Mouse (Mus musculus) gastrocnemius, postnatal 36 days (tissue): ENCODE data around the gene Ybx3. TPM values are rescaled to one million over a fixed set of nuclear protein-coding genes. Genes with fewer than 3 reads are reported as not detected.

ENCODE experiments used
- DNase-seq, 2 experiments: peaks; one replicate each; pipeline ENCODE4 v3.0.0; 2022
- intact Hi-C: fragments of 180-260 bp; cut with DNase I; formaldehyde crosslinking; loops from one replicate; pipeline ENCODE4 v1.15.1; 2025
- long read RNA-seq, 2 experiments: library from polyadenylated mRNA; stranded (forward); transcript quantifications; one replicate each; pipeline ENCODE4 v2.0.0; 2021
- total RNA-seq, 2 experiments: library from RNA; stranded (reverse); gene quantifications; 2 replicates each; pipeline ENCODE4 v1.2.3; 2021

Ybx3 gene
- total RNA-seq = 1,000 to 10,000 TPM; 1,485 to 1,638 TPM
- long read RNA-seq, experiment 1, transcript Ybx3-202 (9 exons, 1,684 nt) = major isoform, 1,553 of 2,939 reads
- long read RNA-seq, experiment 1, transcript Ybx3-201 (10 exons, 1,853 nt) = minor isoform, 216 of 2,939 reads
- long read RNA-seq, experiment 1, transcript Ybx3-203 (3 exons, 1,035 nt) = minor isoform, 9 of 2,939 reads
- long read RNA-seq, experiment 1, partial matches to known transcripts = 74 of 2,939 reads
- long read RNA-seq, experiment 1, other reads (novel, unspliced or antisense) = 1,087 of 2,939 reads
- long read RNA-seq, experiment 2, transcript Ybx3-203 (3 exons, 1,035 nt) = minor isoform, 15 of 4,377 reads
- long read RNA-seq, experiment 2, transcript Ybx3-202 (9 exons, 1,684 nt) = major isoform, 2,169 of 4,377 reads
- long read RNA-seq, experiment 2, transcript Ybx3-201 (10 exons, 1,853 nt) = minor isoform, 388 of 4,377 reads
- long read RNA-seq, experiment 2, partial matches to known transcripts = 85 of 4,377 reads
- long read RNA-seq, experiment 2, other reads (novel, unspliced or antisense) = 1,720 of 4,377 reads

DNA sequence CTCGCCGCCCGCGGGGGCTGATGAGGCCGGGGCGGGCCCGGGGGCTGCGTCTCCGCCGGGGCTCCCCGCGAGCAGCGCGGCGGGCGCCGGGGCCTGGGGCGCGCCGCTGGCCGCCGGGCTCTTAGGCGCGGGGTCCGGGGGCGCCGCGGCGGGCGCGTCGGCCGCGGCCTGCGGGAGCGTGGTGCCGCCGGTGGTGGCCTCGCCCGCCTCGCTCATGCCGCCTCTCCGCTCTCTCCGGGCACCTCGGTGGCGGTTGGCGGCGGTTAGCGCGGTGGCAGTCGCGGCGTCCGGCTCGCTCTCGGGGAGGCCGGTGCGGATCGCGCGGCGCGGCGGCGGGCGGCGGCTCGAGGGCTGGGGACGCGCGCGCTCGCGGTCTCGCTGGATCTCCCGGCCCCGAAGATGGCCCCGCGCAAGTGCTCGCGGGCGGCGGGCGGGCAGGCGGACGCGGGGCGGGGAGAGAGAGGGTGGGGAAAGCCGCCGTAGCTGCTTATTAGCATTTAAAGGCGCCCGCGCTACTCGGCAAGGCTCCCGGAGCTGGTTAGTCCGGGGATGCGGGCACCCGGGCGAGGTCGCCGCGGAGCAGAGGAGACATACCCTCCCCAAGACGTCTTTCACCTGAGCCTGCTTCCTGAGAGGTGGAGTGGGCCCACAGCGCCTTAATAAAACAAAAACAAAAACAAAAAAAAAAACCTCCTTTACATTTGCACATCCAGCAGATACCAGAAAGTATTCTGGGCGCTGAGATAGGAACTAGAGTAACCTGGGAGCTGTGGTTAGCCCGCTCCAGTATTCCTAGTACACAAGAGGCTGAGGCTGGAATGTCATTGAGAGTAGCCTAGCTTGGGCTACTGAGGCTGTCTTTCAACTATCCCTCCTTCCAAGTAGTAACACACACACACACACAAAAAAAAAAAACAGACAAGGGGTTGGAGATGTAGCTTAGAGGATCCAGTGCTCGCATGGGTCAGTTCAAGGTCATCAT lies at the start of gene Ybx3:
Gene Ybx3, minus strand, starts transcription at position 437 of the 982 bp plus-strand sequence.
- intact Hi-C loops = no loop called here
- DNase-seq = peak; percentile 80 to 83

DNA sequence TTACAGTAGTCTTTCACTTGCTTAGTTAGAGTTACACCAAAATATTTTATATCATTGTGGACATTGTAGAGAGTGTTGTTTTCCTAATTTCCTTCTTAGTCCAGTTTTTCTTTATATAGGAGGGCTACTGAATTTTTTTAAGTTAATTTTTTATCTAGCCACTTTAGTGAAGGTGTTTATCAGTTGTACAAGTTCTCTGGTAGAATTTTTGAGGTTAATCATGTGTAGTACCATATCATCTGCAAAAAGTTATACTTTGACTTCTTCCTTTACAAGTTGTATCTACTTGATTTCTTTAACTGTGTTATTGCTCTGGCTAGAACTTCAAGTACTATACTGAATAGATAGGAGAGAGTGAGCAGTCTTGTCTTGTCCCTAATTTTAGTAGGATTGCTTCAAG lies 48.4 kb upstream of the Ybx3 start:
- intact Hi-C loops = no loop called here
- no peak for DNase-seq

DNA sequence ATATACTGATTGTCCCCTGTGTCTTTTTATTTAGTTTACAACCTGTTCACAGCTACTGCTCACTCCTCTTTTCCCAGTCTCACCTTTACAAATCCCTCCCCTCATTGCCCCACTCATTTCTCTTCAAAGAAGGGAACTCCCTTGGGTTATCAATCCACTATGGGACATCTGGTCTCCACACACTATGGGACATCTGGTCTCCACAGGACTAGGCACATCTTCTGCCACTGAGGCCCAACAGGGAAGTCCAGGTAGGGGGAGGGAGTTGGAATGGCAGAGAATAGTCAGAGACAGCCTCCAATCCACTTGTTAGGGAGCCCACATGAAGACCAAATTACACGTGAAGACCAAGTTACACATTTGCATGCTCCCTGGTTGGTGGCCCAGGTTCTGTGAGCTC lies 45.8 kb upstream of the Ybx3 start:
- intact Hi-C loops = no loop called here
- DNase-seq = no peak

DNA sequence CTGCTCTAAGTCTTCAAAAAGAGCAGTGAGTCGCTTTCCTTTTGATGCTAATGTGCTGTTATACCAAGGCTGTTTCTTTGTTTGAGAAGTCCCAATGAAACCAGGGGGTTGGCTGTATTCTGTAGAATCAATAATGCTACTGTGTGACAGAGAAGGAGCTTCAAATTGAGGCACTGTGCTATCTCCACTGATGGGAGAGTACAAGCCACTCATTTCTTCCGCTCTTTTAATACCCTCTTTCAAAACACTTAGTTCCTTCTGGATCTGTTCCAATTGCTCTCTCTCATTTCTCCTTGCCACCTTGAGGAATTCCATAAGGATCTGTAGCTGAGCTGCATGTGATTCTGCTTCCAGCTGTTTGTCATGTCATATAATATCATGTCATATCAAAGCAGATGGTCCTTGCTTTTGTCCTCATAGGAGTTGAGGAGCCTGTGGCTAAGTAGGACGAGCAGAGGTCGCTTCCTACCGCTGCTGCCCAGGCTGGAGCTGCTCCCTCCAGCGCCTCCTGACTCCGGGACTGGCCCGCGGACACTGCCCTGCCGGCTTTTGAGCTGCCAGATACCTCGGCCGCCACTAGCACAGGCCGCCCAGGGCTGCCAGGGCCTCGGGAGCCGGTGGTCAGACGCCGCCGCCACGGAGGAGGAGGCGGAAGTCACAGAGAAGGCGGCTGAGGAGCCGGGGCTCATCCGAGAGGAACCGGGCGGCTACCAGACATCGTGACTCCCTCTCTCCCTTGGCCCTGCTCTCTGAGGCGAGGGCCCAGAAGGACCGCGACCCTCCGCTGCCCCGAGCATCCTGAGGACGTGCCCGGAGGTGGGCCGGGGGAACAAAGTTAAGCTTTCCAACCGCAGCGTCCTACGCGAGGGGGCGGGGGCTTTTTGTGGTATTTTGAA lies 45.1 kb upstream of the Ybx3 start:
- DNase-seq = no peak
- intact Hi-C loops = no loop called here

DNA sequence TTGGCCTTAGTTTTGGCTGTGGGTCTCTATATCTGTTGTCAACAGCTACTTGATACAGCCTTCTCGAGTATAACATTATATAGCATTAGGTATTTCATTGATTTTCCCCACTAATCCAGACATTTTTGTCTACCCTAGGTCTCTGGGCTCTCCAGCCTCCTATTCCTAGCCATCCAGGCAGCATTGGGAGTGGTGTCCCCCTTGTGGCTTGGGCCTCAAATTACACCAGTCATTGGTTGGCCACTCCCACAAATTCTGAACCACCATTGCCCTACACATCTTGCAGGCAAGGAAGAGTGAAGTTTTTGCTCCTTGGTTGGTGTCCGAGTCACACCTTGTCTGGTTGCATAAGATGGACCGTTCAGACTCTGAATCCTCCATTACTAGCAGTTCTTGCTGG lies 33.3 kb upstream of the Ybx3 start:
- intact Hi-C loops = loop anchor here (5.0 kb wide), 1 partner anchor 129 kb away; the partner anchor contains the start of gene Magohb
- DNase-seq = no peak

DNA sequence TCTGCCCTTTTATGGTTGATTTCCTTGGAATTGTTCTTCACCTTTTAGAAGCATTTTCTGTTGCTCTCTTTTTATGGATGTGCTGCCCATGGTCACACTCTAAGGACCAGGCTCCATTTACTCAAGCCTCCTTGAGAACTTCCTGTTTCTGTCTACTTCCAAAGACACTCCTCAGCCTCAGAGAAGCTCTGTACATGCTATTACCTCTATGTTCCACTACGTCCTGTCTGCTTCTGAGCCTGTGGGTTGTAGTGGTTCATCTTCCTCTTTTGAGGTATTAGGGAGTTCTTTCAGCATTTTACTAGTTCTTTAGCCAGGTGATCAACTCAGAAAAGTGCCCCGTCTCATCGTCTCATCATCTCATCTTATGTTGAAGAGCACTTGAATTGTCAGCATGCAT lies 31.3 kb upstream of the Ybx3 start:
- no peak for DNase-seq
- intact Hi-C loops = loop anchor here (5.0 kb wide), 1 partner anchor 127 kb away; the partner anchor contains the start of gene Magohb

DNA sequence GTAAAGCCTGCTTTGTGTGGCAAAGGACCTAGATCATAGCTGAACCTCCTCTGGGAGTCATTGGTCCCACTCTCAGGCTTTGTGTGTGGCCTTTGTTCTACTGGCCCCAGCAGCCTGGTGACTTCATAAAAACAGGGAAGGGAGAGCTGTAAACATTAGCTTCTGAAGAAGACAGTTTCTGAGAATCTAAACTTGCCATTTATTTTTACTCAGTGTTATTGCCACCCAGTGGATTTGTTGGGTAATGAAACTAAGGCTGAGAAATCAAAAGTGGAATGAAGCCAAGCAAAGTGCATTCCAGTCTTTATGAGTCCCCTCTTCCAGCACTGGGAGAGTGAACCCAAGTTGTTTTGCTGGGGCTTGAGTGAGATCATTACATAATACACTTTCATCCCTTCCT lies 30.5 kb upstream of the Ybx3 start:
- intact Hi-C loops = no loop called here

DNA sequence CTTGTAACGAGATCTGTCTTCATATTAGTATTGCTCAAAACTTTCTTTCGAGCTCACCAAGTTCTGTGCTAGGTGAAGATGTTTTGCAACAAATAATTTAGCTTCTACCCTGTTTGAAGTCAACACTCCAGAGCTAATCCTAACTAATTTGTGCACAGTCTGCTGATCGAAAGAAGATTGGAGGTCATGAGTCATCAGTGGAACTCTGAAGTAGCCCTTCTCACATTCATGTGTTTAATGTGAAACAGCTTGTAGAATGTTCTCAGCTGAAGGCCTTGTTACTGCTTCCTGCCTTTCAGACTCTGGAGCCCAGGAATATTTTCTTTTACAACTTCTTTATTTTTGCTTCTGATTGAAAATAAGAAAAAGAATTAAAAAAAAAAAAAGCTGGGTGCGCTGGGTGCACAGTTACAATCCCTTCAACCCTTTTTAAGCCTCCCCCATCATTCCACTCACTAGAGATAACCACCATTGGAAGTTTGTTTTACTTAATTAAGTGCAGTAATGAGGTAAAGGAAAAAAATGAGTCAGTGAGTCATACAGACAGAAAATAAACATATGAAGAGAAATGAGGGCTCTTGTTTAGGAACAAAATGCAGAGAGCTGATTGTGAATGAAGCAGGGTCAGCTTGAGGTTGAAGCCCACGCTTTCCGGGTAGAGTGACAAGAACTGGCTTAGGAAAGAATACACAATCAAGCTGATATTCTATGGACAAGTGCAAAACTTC lies 23.0 kb upstream of the Ybx3 start:
- DNase-seq = no peak

More for the DNA sequence above, 30.5 kb upstream of the Ybx3 start:
- peak in 1 of 2 experiments; percentile 20 for DNase-seq

DNA sequence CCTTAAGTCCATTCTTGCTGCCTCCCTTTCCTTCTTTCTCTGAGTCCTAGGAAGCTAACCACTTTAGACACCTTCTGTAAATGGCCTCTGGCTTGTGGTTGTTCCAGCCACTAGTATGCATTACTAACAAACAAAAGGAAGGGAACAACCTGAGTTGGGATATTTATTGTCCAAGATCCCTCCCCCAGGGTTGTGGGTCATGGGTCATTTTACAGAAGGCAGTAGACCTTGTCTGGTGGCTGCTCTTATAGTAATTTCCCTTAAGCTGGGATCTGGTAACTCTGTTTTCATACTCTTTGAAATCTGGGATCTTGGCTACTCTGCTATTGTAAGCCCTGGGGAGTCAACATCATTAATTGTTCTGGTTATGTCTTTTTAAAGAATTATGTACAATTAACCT lies 18.7 kb upstream of the Ybx3 start:
- intact Hi-C loops = no loop called here
- DNase-seq = no peak

More for the DNA sequence above, 23.0 kb upstream of the Ybx3 start:
- intact Hi-C loops = no loop called here

DNA sequence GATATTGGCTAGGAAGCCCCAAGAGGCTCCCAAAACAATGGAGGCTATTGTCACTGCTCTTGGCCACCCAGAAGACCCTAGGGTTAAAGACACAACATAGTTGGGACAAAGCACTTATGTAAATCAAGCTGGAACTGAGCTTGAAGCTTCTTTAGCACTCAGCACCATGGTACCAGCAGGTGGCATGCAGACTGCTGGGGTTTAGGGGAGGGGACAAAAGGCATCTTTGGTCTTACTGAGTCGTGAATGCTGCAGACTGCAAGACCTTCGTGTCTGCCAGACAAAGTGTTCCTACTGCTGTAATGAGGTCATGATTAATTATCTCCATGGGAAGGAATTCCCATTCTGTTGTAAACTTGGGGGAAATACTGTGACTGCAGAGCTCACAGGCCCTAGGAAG lies 17.6 kb upstream of the Ybx3 start:
- intact Hi-C loops = no loop called here
- no peak for DNase-seq

DNA sequence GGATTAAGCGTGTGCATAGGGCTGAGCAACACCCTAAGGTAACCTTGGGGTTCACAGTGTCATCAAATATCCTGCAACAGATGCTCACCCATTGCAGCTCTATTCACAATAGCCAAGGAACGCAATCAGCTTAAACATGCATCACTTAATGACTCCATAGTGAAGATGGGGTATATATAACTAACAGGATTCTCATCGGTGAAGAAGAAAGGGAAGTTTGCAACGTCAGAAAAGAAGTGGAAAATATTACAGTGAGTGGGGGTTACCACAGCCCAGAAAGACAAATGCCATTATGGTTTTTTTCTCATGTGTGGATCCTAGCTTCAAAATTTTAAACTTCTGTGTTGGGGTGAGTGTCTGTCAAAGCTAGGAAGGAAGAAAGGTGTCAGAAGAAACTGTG lies 16.9 kb upstream of the Ybx3 start:
- intact Hi-C loops = no loop called here
- no peak for DNase-seq

DNA sequence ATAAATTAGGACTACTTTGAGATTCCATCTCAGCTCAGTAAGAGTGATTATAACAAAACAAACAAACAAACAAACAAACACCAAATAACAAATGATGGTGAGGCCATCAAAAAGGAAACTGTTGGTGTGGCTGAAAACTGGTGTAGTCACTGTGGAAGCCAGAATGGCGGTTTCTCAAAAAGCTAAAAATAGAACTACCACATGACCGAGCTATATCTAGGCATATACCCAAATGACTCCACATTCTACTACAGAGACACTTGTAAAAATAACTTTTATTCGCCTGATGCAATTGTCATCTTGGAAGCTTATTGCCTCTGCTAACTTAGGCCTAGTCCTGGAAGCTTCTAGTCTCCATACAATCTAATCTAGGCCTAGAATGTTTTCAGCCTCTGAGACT lies 16.0 kb upstream of the Ybx3 start:
- intact Hi-C loops = no loop called here
- no peak for DNase-seq

DNA sequence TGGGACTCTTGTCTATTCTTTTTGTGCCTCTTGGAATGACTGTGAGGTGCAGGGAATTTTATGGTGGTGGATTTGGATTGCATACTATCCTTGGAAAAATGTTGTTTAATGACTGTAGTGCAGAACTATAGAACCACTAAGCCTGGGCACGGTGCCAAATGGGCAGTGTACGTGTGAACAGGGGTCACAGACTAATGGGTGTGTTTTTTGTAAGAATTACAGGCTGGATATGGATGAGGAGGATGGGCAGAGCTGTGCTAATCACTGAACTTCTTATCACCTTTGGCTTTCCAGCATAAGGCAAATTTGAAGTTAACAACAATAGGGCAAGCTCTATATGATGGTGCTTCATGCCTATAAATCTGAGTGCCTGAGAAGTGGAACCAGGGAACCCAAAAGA lies 14.8 kb upstream of the Ybx3 start:
- intact Hi-C loops = no loop called here
- DNase-seq = no peak

DNA sequence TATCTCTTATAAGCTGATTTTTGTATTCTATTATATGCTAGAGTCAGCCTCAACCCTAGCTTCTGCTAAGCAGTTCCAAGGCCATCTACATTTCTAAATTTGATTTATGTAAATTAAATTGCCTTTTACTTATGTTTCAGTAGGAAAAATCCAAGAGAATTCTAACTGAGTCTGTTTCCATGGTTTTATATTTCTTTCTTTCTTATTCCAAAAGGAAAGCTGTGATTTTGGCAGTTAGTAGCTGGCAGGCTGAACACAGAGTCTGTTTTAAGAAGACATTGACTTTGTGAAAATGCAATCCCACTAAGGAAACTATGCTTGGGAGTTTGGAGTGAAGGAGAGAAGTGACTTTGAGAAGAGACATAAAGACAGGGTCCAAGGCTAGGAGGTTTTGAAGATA lies 14.3 kb upstream of the Ybx3 start:
- DNase-seq = no peak
- intact Hi-C loops = no loop called here

DNA sequence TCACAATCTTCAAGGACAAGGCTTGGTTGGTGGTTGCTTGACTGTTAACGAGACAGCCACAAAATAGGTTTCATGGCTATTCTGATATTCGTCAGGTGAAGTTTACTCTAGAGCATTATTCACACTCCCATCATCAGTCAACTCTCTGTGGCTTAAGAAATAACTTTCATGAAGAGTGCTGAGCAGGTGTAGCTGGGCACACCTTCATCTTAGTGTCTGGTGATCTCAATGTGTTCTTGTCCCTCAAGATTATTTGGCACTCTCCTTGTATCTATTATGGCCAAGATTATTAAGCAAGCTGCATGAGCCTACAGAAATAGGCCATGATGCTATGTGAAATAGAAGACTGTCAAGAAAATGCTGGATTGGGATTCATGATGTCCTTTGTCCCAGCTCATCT lies 13.0 kb upstream of the Ybx3 start:
- intact Hi-C loops = no loop called here
- no peak for DNase-seq

DNA sequence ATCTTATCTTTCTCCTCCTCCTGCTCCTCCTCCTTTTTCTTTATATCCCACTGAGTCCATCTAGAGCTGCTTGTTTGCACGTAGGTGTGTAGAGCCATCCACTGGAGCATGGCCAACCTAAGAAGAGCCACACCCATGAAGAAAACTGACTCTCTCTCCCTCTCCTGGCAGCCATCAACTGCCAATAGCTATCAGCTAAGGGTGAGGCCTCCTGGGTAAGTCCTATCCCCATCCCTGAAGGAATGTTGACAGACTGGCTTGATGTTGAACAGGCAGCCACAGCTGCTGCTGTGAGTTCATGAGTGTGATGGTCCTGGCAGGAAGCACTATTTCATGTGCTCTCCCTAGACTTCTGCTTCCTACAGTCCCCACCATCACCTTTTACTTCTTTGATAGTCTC lies 8.4 kb upstream of the Ybx3 start:
- no peak for DNase-seq
- intact Hi-C loops = no loop called here

DNA sequence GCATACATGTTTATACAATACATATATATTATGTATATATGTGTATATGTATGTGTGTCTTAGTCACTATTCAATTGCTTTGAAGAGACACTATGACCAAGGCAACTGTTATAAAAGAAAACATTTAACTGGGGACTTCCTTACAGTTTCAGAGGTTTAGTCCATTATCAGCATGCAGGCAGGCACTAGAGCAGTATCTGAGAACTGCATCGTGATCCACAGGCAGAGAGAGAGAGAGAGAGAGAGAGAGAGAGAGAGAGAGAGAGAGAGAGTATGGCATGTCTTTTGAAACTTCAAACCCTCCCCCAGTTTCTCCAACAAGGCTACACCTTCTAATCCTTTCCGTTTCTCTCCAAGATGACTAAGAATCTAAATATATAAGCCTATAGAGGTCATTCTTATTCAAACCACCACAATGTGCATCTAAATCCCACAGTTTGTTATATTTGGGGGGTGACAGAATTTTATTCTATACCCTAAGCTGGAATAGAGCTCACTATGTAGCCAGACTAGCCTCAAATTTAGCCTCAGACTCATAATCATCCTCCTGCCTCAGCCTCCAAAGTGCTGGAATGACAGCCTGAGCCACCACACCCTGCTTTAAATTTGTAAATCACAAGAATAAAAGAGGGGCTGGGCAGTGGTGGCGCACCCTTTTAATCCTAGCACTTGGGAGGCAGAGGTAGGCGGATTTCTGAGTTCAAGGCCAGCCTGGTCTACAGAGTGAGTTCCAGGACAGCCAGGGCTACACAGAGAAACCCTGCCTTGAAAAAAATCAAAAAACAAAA lies 5.8 kb upstream of the Ybx3 start:
- intact Hi-C loops = no loop called here
- no peak for DNase-seq

DNA sequence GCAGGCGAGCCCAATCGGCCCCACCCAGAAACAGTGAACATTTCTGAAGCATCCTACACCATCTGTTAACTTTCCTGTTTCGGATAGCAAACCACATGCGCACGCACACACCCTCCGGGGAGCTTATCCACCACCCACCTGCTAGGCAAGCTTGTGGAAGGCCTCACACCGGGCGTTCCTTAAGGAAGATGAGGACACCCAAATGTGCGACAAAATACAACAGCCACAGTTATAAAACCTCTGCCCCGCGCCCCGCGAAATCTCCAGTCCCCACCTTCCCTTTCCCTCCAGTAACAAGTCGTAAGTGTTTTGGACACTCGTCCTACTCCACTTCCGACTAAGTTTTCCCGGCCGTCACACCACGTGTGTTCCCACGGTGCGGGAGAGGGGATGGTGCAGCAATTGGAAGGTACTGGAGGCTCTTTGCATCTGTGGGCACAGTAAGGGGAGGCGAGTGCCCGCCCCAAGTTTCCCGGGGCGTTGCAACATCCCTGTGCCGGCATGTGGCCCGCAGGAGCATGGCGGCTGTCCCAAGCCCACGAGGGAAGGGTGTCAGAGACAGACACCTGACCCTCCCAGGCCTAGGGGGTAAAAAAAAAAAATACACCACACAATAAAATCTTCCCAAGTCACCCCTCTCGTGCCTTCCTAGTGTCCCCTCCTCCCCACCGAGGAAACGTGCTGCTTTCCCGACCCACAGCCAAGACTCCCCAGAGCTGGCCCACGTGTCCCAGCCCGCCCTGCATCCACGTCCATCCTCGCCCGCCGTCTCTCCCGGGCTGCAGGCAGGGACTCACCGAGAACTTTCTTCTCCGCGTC lies 846 bp downstream of the Ybx3 start:
- DNase-seq = peak; percentile 70
- intact Hi-C loops = no loop called here
